Mouse (Mus musculus): ENCODE data around the gene Mettl7b.
A peak's percentile ranks its signal among the peaks of the same experiment; 100 is the strongest.
"Not testable (repeated sequence)": the region's sequence is repeated elsewhere in the genome, so short reads cannot be mapped to it uniquely, and the experiment has no call there.

Gene Mettl7b

DNA sequence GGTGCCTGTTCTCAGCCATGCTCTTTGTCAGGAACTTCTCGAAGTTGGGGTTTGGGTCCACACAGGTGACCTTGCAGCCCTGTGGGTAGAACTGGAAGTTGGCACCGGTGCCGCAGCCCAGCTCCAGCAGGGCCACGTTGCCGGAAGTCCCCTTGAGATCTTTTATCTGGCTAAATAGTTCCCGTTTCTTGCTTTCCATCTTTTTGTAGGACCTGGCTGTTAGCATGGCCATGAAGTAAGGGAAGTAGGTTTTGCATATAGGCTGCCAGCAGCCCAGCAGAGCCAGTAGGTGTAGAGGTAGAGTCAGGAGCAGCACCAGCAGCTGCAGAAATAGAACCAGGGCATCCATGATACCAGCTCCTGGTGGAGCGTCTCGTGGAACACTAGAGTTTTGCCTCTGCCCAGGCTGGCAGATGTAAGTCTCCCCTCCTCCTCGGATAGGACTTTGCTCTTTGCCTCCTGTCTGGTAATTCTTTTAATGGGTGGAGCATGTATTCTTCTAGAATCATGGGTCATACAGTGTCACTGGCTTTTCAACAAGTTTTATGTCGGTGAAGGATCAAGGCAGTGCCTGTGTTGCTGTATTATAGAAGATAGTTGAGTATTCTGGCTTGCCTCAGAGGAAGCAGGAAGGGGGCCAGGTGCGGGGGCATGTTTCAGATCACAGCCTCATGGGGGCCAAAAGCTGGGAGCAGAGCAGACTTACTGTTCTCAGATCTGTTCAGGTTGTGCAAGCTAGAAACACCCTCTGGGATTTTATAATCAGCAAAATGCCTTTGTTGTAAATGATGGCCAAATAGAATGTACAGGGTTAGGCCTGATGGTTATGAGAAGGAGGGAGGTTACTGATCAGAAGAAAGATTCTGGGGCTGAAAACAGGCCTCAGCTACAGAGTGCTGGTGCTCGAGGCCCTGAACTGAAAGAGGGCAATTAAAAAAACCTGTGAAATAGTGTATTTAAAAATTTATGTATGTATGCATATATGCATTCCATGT, at the start of gene Mettl7b:
Gene Mettl7b (minus strand): TSS at position 399 of the 995 bp plus-strand sequence.
- DNase-seq (ENCODE audit: extremely low spot score), result no peak

DNA sequence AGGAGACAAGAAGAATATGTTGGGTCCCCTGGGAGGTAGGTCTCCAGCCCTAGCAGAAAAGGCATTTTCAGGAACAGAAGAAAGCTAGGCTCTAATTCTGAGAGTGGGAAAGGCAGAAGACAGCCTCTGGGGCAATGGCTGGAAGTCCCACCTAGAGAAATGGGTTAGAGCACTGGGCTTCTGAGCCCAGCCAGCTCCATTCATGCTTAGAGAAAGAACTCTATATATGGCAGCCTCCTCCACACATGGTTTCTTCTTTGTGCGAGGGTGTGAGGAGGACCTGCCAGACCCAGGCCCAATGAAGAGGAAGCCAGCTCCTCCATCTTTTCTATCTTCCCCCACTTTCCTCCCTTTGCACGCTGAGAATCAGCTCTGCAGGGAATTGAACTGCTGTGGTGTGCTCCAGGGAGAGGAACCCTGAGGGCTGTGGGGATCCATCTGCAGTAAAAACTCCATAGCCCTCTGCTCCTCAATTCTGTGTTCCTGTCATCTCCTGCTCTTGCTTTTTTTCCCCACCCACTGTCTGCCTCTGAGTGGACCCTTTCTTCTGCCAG, 49.6 kb upstream of the Mettl7b start, which contains the start of gene Olfr763:
Gene Olfr763 (plus strand): TSS at position 504 of the 554 bp plus-strand sequence.
- DNase-seq (ENCODE audit: extremely low spot score), result no peak

DNA sequence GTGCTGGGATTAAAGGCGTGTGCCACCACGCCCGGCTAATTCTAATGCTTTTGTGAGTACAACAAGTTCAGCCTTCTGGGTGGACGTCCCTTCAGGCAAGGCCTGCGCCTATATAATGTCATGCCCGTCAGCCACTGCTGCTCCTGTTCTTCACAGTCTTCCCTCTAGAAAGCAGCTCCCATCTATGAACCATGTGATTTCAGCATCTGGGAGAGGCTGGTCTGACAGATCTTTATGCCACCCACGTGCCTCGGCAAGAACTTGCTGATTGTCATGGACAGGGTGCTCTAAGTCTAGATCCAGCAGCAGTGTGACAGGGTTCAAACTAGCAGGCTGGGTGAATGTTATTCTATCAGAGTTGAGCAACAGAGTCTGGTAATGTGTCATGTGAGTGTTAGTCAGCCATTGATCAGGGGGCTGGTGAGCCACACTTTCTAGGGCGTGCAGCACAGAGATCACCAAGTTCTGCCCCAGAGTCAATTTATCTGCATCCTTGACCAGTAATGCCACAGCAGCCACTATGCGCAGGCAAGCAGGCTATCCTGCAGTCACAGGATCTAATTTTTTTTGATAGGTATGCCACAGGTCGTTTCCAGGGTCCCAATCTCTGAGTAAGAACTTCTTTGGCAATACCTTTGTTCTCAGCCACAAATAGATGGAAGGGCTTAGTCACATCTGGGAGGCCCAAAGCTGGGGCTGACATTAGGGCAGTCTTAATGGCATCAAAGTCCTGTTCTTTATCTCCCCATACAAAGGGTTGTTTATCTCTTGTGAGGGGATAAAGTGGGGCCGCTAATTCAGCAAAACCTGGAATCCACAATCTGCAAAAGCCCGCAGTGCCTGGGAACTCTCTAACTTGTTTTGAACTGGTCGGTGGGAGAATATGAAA, 43.5 kb upstream of the Mettl7b start:
- no peak for DNase-seq (ENCODE audit: extremely low spot score)

DNA sequence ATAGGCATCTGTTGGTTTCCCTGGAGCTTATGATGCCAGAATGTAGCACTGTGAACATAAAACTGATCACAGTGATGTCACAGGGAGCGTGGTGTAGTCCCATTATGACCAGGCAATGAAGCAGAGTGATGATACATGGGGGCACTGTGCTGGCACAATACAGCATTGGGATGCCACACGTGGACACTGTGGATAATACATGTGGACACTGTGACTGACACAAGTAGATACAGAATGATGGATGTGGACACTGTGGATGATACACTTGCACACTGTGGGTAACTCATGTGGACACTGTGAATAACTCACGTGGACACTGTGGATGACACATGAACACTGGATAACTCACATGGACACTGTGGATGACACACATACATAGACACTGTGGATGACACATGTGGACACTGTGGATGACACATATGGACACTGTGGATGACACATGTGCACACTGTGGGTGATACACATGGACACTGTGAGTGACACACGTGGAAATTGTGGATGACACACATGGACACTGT, 35.8 kb upstream of the Mettl7b start:
- DNase-seq (ENCODE audit: extremely low spot score), result no peak

DNA sequence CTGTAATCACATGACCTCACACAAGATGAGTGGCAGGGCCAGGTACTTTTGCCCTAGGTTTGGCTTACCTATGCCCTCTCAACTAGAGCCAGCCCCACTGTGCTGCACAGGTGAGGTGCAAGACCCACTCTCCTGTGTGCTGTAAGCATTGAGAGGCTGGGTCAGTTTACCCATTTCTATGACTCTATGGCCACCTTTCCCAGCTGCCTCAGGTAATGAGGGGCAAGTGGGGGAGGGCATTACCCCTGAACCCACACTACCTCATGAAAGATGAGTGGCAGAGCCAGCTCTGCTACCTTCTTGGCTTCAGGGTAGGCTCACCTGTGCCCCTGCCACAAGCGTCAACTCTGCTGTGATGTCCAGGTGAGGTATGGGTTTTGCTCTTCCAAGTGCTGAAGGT, 35.0 kb upstream of the Mettl7b start:
- no peak for DNase-seq (ENCODE audit: extremely low spot score)

DNA sequence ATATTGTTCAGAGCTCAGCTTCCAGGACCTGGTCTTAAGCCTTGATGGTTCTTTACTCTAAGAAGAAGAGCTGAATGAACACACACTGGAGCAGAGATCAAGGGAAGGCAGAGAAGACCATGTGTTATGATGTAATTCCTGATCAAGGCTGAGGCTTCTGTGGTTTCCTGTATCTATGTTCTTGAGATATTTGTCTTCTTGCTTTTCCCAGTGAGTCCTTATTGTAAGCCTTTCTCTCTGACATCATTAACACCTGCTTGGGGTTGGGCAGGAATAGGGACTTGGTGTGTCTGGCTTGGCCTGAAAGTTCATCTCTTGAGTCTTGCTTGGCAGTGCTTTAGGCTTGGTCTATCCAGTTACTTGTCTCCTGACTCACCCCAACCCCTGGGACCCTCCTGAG, 30.2 kb upstream of the Mettl7b start:
- no peak for DNase-seq (ENCODE audit: extremely low spot score)

DNA sequence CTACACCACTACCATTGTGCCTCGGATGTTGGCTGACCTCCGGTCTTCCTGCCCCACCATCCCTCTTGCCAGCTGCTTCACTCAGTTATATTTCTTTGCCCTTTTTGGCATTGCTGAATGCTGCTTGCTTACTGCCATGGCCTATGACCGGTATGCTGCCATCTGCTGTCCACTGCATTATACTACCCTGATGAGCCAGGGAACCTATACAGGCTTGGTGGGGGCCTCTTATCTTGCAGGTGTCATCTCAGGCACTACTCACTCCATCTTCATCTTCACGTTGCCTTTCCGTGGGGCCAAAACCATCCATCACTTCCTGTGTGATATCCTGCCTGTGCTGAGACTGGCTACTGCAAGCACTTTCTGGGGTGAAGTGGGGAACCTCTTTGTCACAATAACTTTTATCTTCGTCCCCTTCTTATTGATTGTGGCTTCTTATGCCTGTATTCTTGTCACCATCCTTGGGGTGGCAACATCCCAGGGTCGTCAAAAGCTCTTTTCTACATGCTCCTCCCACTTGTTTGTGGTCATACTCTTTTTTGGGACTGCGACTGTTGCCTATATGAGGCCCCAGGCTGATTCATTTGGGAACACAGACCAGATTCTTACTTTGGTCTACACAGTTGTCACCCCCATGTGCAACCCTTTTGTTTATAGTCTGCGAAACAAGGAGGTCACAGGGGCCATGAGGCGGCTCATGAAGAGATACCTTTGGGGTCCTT, 29.5 kb upstream of the Mettl7b start:
- not testable (repeated sequence) for DNase-seq (ENCODE audit: extremely low spot score)

DNA sequence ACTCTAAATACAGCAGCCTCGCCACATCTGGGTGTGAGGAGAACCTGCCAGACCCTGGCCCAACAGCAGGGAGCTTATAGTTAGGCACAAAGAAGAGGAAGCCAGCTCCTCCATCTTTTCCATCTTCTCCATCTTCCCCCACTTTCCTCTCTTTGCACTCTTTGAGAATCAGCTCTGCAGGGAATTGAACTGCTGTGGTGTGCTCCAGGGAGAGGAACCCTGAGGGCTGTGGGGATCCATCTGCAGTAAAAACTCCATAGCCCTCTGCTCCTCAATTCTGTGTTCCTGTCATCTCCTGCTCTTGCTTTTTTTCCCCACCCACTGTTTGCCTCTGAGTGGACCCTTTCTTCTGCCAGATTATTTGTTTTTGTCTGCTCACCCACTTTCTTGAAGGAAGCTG, 28.3 kb upstream of the Mettl7b start, which contains the start of gene Olfr9:
Gene Olfr9 (plus strand): TSS at position 301 of the 400 bp plus-strand sequence.
- not testable (repeated sequence) for DNase-seq (ENCODE audit: extremely low spot score)

DNA sequence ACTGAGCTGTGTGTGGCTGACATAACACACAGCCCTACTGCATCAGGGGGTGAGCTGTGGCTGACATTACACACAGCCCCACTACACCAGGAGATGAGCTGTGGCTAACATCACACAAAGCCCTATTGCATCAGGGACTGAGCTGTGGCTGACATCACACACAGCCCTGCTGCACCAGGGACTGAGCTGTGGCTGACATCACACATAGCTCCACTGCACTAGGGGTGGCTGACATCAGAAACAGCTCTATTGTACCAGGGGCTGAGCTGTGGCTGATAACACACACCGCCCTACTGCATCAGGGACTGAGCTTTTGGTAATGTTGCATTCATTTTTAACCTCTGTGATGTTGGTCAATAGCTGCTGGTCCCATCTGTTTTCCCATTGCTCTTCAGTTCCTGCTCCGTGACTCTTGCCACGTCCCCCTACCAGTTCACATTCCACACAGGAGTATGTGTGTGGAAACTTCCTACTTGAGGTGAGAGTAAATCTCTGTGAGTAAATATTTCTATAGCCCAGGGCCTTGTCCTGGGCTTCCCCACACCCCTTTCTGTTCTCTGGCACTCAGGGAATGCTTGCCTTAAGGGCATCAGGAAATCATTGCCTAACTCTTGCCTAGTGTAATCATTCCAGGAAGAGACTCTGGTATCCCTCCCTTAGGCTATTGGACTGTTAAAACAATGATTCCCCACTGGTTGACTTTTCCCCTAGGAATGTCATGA, 20.0 kb upstream of the Mettl7b start:
- DNase-seq (ENCODE audit: extremely low spot score), result no peak

DNA sequence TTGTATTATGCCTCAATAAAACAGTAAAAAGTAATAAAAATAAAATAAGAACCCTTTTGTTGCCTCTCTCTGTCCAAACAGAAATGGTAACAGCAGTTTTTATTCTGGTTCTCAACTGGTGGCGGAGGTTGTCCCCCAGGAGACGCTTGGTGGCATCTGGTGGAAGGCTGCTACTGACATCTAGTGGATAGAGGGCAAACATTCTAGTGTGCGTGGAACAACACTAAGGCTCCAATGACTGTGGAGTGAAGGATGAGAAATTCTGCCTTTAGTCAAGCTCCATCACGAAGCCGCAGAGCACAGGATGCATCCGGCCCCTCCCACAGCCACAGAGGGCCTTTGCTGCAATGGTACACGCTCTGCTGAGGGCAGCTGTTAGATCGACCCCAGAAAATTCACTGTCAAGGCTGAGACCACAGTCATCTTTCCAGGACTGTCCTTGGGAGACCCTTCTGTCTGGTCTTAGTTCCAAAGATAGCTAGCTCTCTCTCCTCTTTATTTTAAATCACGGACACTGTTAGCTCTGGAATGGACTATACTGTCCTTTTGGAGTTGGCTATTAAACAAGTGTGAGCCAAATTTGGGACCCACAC, 16.8 kb upstream of the Mettl7b start:
- peak; percentile 49 for DNase-seq (ENCODE audit: extremely low spot score)

DNA sequence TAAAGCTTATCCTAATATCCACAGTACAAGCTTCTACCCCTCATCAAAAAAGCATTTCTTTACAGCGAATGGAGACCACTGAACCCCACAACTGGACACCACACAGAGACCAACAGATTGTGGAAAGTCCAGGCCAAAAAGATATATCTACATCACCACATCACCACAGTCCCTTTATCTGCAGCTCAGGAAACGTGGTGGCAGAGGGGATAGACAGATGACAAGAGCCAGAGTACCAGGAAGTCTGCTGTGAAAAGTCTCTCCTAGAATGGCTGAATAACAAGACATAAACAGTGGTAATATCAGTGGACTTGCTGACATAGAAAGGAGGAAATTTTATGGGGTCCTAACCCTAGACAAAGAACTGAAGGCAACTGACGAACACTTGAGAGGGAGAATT, 15.6 kb upstream of the Mettl7b start:
- no peak for DNase-seq (ENCODE audit: extremely low spot score)

DNA sequence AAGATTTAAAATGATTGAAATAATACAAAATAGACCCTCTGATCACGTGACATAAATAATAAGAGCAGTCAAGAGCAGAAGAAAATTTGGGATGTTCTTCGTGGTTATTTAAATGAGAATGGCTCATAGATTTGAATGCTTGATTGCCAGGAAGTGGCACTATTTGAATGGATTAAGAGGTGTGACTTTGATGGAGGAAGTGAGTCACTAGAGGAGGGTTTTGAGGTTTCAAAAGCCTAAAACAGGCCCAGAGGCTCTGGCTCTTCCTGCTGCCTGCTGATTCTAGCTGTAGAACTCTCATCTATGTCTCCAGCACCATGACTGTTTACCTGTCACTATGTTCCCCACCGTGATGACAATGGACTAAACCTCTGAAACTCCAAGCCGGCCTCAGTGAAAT, 12.1 kb upstream of the Mettl7b start:
- no peak for DNase-seq (ENCODE audit: extremely low spot score)

DNA sequence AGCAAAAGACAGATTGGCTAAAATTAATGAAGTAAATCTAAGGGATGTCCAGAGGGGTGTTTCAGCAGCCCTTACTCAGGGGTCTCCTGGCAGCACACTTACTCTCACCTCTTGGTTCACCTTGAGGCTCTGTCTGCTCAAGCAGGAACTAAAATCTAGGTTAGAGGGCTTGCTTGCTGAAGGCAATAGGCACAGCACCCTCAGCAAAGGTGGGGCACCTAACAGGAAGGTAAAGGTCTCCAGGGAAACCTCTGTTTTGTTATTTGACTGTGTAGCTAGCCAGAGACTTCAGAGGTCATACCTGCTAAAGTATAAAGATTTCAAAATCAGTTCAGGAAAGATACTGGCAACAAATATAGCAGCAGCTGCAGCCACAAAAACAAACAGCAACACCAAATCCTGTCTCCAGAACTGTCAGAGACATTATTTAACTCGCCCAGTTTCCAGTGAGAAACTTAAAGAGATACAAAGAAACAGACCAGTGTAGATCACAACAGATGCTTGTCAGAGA, 10.0 kb upstream of the Mettl7b start:
- DNase-seq (ENCODE audit: extremely low spot score), result no peak

DNA sequence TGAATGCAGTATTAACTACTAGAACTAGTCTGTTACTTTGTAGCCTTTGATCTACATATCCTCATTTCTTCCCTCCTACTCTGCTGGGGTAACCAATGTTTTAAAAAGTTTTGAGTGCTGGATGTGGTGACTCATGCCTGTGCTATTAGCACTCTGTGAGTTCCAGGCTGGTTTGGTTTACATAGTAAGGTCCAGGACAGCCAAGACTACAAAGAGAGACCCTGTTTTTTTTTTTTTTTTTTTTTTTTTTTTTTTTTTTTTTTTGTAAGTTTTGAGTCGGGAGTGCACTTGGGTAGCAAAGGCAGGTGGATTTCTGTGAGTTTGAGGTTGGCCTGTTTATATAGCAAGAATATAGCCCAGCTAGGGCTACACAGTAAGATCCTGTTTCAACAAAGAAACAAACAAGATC, 7.6 kb upstream of the Mettl7b start:
- no peak for DNase-seq (ENCODE audit: extremely low spot score)

DNA sequence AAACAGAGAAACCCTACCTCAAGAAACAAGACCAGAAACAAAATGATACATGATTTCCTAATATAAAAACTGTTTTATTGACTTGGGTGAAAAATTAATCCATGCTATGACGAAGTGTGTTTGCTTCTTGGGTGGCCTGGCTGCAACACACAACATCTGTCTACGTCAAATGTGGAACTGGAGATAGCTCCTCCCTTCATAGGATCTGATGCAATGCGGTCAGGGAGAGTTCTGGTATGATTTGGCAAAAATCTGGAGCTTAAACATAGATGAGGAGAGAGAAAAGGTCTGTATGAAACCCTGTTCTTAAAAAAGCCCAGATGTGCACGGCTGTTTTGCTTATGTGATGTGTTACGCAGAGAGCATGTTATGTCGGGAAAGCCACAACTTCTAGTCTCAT, 5.1 kb upstream of the Mettl7b start:
- no peak for DNase-seq (ENCODE audit: extremely low spot score)

DNA sequence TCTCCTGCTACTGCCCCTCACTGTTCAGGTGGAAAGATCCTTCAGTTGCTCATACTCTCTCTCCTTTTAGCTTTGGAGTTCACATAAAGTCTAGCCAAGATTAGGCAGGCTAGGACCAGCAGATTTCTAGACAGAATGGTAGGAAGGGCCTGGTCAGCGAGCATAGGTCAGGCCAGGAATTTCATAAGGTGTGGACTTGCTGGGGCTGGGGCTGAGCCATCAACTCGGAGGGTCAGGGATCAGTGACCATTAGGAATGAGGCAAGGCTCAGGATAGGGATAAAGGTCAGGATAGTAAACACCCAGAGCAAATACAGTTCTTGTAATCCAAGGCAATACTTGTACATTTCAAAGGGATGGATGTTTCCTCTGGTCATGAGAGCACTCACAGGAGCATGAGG, 4.2 kb upstream of the Mettl7b start:
- no peak for DNase-seq (ENCODE audit: extremely low spot score)

DNA sequence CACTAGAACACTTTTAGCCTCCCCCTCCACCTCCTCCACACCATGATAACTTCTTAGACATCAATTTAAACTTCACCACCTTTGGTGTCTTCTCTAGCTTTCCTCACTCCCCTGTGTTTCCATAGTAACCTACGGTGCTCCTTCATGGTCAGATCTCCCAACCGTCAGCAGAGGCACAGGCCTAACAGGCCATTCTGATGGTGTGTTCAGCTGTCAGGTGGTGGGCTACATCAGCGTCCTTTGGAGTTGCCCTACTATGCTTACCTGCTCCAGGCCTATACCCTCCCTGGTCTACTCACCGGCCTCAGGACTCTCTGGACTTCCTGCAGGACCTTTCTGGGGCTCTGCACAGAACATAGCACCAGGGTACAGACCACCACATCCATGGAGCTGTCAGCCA, 646 bp downstream of the Mettl7b start:
- no peak for DNase-seq (ENCODE audit: extremely low spot score)

DNA sequence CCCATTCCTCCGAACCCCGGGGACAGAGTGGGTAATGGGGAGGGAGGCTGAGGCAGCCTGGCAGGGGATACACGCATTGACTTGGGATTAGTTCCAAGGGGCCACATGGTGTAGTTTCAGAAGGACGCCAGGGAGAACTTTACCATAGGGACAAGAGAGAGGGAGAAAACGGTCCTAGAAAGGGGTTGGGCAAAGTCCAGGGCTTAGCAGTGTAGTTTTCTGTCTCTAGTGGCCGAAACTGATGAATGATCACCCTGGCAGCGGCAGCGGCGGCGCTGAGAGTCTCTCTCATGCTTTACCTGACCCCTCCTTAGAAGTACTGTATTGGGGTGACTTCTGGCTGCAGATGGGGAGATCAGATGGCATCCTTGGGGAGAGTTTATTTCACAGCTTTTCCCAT, 2.4 kb downstream of the Mettl7b start:
- no peak for DNase-seq (ENCODE audit: extremely low spot score)

DNA sequence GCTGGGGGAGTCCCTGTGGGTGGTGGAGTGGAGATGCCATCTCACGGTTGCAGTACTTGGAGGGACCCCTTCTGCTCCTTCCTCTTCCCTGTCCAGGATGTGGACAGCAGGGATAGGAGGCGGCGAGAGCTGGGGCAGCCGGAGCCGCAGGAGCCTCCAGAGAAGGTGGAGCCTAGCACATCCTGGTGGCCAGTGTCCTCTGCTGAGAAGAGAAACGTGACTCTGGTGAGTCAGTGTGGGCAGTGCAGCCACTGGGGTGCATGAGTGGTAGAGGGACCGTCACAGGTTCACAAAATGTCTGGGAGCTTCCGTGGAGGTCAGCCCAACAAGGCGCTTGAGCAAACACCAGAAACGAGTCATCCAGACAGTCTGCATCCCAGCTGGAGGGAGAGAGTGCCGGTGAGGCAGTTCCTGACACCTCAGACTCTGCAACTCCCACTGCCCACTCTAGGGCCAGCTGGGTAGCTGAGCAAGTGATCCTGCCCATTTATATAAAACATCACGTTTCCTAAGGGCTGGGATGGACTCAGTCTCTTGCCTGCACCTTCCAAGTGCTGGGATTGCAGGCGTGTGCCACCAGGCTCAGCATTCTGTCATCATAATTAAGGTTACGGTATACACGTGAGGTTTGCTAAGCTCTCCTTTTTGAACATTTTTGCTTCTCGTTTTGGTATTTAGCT, 10.4 kb downstream of the Mettl7b start:
- no peak for DNase-seq (ENCODE audit: extremely low spot score)

Data from embryo, embryonic 9.5 days (tissue).